Mouse (Mus musculus): Measurements from ENCODE around the gene Mgst3. TPM values are rescaled to one million over a fixed set of nuclear protein-coding genes. Genes with fewer than 3 reads are reported as not detected.

Mgst3 gene
- total and polyA plus RNA-seq, 2 experiments from 2014 or later: 306 to 566 TPM

- Histone ChIP-seq H3K9me3 (replicated peaks; ENCODE audit: control insufficient read depth, low read length) (no peaks in the 10 kb centered on the region), H3K36me3 (replicated peaks; ENCODE audit: control insufficient read depth, insufficient read depth, low read length) (peaks cover 49% of the 10 kb centered on the region), H3K27me3 (ENCODE audit: control insufficient read depth, insufficient read depth, low read length) (no peaks in the 10 kb centered on the region), H3K4me3 (ENCODE audit: low read depth, low read length) (no peak overlapping the region), H3K27ac (ENCODE audit: low read depth) (no peak overlapping the region), H3K4me2 (ENCODE audit: low read depth, low read length) (no peak overlapping the region), H3K9ac (replicated peaks; ENCODE audit: low read depth, low read length) (no peak overlapping the region), H3K4me1 (ENCODE audit: control insufficient read depth, insufficient read depth) (no peaks in the 10 kb centered on the region)
- WGBS: 82% methylated on average over 4 of the region's 4 CpGs
- no peak for TF ChIP-seq EP300 (IDR thresholded peaks at IDR 0.05; ENCODE audit: low read depth)
- TF ChIP-seq CTCF (IDR thresholded peaks at IDR 0.05; ENCODE audit: low read depth): no peak
- no peak for ATAC-seq (ENCODE audit: insufficient read depth, low read depth)
- DNase-seq (ENCODE audit: low spot score): no peak
These were observed 33.4 kb downstream of the Mgst3 start for GRCm38 (mm10) chr1:167360268-167360667.

- DNase-seq (ENCODE audit: low spot score): no peak
- Histone ChIP-seq H3K27ac (ENCODE audit: low read depth) (no peak overlapping the region), H3K9me3 (replicated peaks; ENCODE audit: control insufficient read depth, low read length) (no peaks in the 10 kb centered on the region), H3K36me3 (replicated peaks; ENCODE audit: control insufficient read depth, insufficient read depth, low read length) (peaks cover 59% of the 10 kb centered on the region), H3K4me3 (ENCODE audit: low read depth, low read length) (no peak overlapping the region), H3K4me1 (ENCODE audit: control insufficient read depth, insufficient read depth) (no peaks in the 10 kb centered on the region), H3K4me2 (ENCODE audit: low read depth, low read length) (no peak overlapping the region), H3K9ac (replicated peaks; ENCODE audit: low read depth, low read length) (no peak overlapping the region), H3K27me3 (ENCODE audit: control insufficient read depth, insufficient read depth, low read length) (no peaks in the 10 kb centered on the region)
- ATAC-seq (ENCODE audit: insufficient read depth, low read depth): no peak
- 80% methylated on average over 9 of the region's 9 CpGs for WGBS
- no peak for TF ChIP-seq CTCF (IDR thresholded peaks at IDR 0.05; ENCODE audit: low read depth)
- TF ChIP-seq EP300 (IDR thresholded peaks at IDR 0.05; ENCODE audit: low read depth): no peak
These were observed 34.9 kb downstream of the Mgst3 start for GRCm38 (mm10) chr1:167358731-167359130.

GRCm38 (mm10) chr1:167357387-167357786 is 36.3 kb downstream of the Mgst3 start:
- no peak for DNase-seq (ENCODE audit: low spot score)
- no peak overlapping the region for H3K4me2 ChIP-seq (ENCODE audit: low read depth, low read length)
- peaks cover 67% of the 10 kb centered on the region for H3K36me3 ChIP-seq (replicated peaks; ENCODE audit: control insufficient read depth, insufficient read depth, low read length)
- H3K4me3 ChIP-seq (ENCODE audit: low read depth, low read length): no peak overlapping the region
- H3K4me1 ChIP-seq (ENCODE audit: control insufficient read depth, insufficient read depth): no peaks in the 10 kb centered on the region
- 89% methylated on average over 9 of the region's 9 CpGs for WGBS
- H3K27me3 ChIP-seq (ENCODE audit: control insufficient read depth, insufficient read depth, low read length): no peaks in the 10 kb centered on the region
- H3K9ac ChIP-seq (replicated peaks; ENCODE audit: low read depth, low read length): no peak overlapping the region
- no peak for ATAC-seq (ENCODE audit: insufficient read depth, low read depth)
- no peak for TF ChIP-seq EP300 (IDR thresholded peaks at IDR 0.05; ENCODE audit: low read depth)
- no peak for TF ChIP-seq CTCF (IDR thresholded peaks at IDR 0.05; ENCODE audit: low read depth)
- no peaks in the 10 kb centered on the region for H3K9me3 ChIP-seq (replicated peaks; ENCODE audit: control insufficient read depth, low read length)
- H3K27ac ChIP-seq (ENCODE audit: low read depth): no peak overlapping the region

GRCm38 (mm10) chr1:167352403-167352802 is 41.2 kb downstream of the Mgst3 start:
- Histone ChIP-seq H3K4me2 (ENCODE audit: low read depth, low read length) (no peak overlapping the region), H3K27ac (ENCODE audit: low read depth) (no peak overlapping the region), H3K27me3 (ENCODE audit: control insufficient read depth, insufficient read depth, low read length) (no peaks in the 10 kb centered on the region), H3K9me3 (replicated peaks; ENCODE audit: control insufficient read depth, low read length) (no peaks in the 10 kb centered on the region), H3K4me1 (ENCODE audit: control insufficient read depth, insufficient read depth) (no peaks in the 10 kb centered on the region), H3K4me3 (ENCODE audit: low read depth, low read length) (no peak overlapping the region), H3K9ac (replicated peaks; ENCODE audit: low read depth, low read length) (no peak overlapping the region), H3K36me3 (replicated peaks; ENCODE audit: control insufficient read depth, insufficient read depth, low read length) (peaks cover 49% of the 10 kb centered on the region)
- TF ChIP-seq EP300 (IDR thresholded peaks at IDR 0.05; ENCODE audit: low read depth) (no peak), CTCF (IDR thresholded peaks at IDR 0.05; ENCODE audit: low read depth) (no peak)
- no peak for DNase-seq (ENCODE audit: low spot score)
- WGBS: 84% methylated on average over 14 of the region's 14 CpGs
- no peak for ATAC-seq (ENCODE audit: insufficient read depth, low read depth)

GRCm38 (mm10) chr1:167350597-167351415 is 42.8 kb downstream of the Mgst3 start:
- ATAC-seq (ENCODE audit: insufficient read depth, low read depth) (no peak), DNase-seq (ENCODE audit: low spot score) (no peak)
- H3K4me1 ChIP-seq (ENCODE audit: control insufficient read depth, insufficient read depth): no peaks in the 10 kb centered on the region
- peak overlapping the region; percentile 73 for H3K9ac ChIP-seq (replicated peaks; ENCODE audit: low read depth, low read length)
- TF ChIP-seq EP300 (IDR thresholded peaks at IDR 0.05; ENCODE audit: low read depth): no peak
- 39% methylated on average over 13 of the region's 13 CpGs for WGBS
- peak overlapping the region; percentile 89 for H3K27ac ChIP-seq (ENCODE audit: low read depth)
- H3K36me3 ChIP-seq (replicated peaks; ENCODE audit: control insufficient read depth, insufficient read depth, low read length): peaks cover 33% of the 10 kb centered on the region
- peak overlapping the region; percentile 76 for H3K4me3 ChIP-seq (ENCODE audit: low read depth, low read length)
- H3K4me2 ChIP-seq (ENCODE audit: low read depth, low read length): peak overlapping the region; percentile 83
- H3K27me3 ChIP-seq (ENCODE audit: control insufficient read depth, insufficient read depth, low read length): no peaks in the 10 kb centered on the region
- H3K9me3 ChIP-seq (replicated peaks; ENCODE audit: control insufficient read depth, low read length): no peaks in the 10 kb centered on the region

Measured in heart, postnatal 0 days (tissue).